Mouse (Mus musculus) splenic B cell, adult 2 months (primary cell): ENCODE results near the gene Tinf2.

Source experiments
- DNase-seq: peaks from one replicate; pipeline ENCODE4 v3.0.0-alpha.2; 2011; ENCODE audit warnings: low read depth, low spot score
- H3K27me3 ChIP-seq: 2 replicates; pipeline ENCODE4 v1.6.1; 2012; ENCODE audit warnings: mild to moderate bottlenecking, low read length, moderate library complexity, mixed read lengths; ENCODE audit not compliant: control insufficient read depth, poor library complexity, insufficient read depth, severe bottlenecking
- H3K36me3 ChIP-seq: 2 replicates; pipeline ENCODE4 v1.6.1; 2012; ENCODE audit warnings: mild to moderate bottlenecking, low read length, moderate library complexity, mixed read lengths; ENCODE audit not compliant: control insufficient read depth, poor library complexity, insufficient read depth, severe bottlenecking

The Tinf2 gene

GRCm38 (mm10) chr14:55681160-55682117 lies at the start of gene Tinf2:
Tinf2 (minus strand) TSS chr14:55681820.
- DNase-seq, result peak; percentile 98
- no peaks in the 10 kb centered on the region for H3K27me3 ChIP-seq
- peaks cover 2% of the 10 kb centered on the region for H3K36me3 ChIP-seq

GRCm38 (mm10) chr14:55730531-55731032 lies 49.0 kb upstream of the Tinf2 start:
- H3K36me3 ChIP-seq, result no peaks in the 10 kb centered on the region
- H3K27me3 ChIP-seq, result no peaks in the 10 kb centered on the region
- DNase-seq, result no peak

- no peaks in the 10 kb centered on the region for H3K36me3 ChIP-seq
- H3K27me3 ChIP-seq, result no peaks in the 10 kb centered on the region
- DNase-seq, result no peak
Observed at GRCm38 (mm10) chr14:55730116-55730515, 48.5 kb upstream of the Tinf2 start.

- no peaks in the 10 kb centered on the region for H3K27me3 ChIP-seq
- no peaks in the 10 kb centered on the region for H3K36me3 ChIP-seq
- DNase-seq, result peak; percentile 63
Observed at GRCm38 (mm10) chr14:55727889-55728685, 46.5 kb upstream of the Tinf2 start.

- no peaks in the 10 kb centered on the region for H3K36me3 ChIP-seq
- no peaks in the 10 kb centered on the region for H3K27me3 ChIP-seq
- DNase-seq, result no peak
Observed at GRCm38 (mm10) chr14:55726261-55726660, 44.6 kb upstream of the Tinf2 start.

- peaks cover 6% of the 10 kb centered on the region; the same call in 1 of the 2 replicates for H3K36me3 ChIP-seq
- DNase-seq, result peak; percentile 93
- H3K27me3 ChIP-seq, result no peaks in the 10 kb centered on the region
Observed at GRCm38 (mm10) chr14:55724411-55724871, 42.8 kb upstream of the Tinf2 start.

- Histone ChIP-seq H3K36me3 (peaks cover 14% of the 10 kb centered on the region), H3K27me3 (no peaks in the 10 kb centered on the region)
- DNase-seq, result no peak
Observed at GRCm38 (mm10) chr14:55723433-55723832, 41.8 kb upstream of the Tinf2 start.

- H3K36me3 ChIP-seq, result peaks cover 21% of the 10 kb centered on the region
- H3K27me3 ChIP-seq, result no peaks in the 10 kb centered on the region
- no peak for DNase-seq
Observed at GRCm38 (mm10) chr14:55722438-55722945, 40.9 kb upstream of the Tinf2 start.

- peak; percentile 97 for DNase-seq
- Histone ChIP-seq H3K36me3 (peaks cover 24% of the 10 kb centered on the region), H3K27me3 (no peaks in the 10 kb centered on the region)
Observed at GRCm38 (mm10) chr14:55721700-55722437, 40.2 kb upstream of the Tinf2 start, which contains the start of gene Rabggta. Rabggta (minus strand) TSS chr14:55722263.

- Histone ChIP-seq H3K36me3 (peaks cover 25% of the 10 kb centered on the region), H3K27me3 (no peaks in the 10 kb centered on the region)
- DNase-seq, result no peak
Observed at GRCm38 (mm10) chr14:55721076-55721475, 39.5 kb upstream of the Tinf2 start.

- Histone ChIP-seq H3K36me3 (peaks cover 25% of the 10 kb centered on the region), H3K27me3 (no peaks in the 10 kb centered on the region)
- no peak for DNase-seq
Observed at GRCm38 (mm10) chr14:55720666-55721065, 39.0 kb upstream of the Tinf2 start.

- Histone ChIP-seq H3K36me3 (peaks cover 25% of the 10 kb centered on the region), H3K27me3 (no peaks in the 10 kb centered on the region)
- no peak for DNase-seq
Observed at GRCm38 (mm10) chr14:55719737-55720136, 38.1 kb upstream of the Tinf2 start.

GRCm38 (mm10) chr14:55716884-55717283 lies 35.3 kb upstream of the Tinf2 start:
- DNase-seq, result no peak
- Histone ChIP-seq H3K36me3 (peaks cover 25% of the 10 kb centered on the region), H3K27me3 (no peaks in the 10 kb centered on the region; the same call in 1 of the 2 replicates)

GRCm38 (mm10) chr14:55716271-55716670 lies 34.7 kb upstream of the Tinf2 start:
- DNase-seq, result no peak
- Histone ChIP-seq H3K36me3 (peaks cover 25% of the 10 kb centered on the region), H3K27me3 (no peaks in the 10 kb centered on the region; the same call in 1 of the 2 replicates)
